Mouse (Mus musculus): ENCODE measurements around the gene Il15.

DNA sequence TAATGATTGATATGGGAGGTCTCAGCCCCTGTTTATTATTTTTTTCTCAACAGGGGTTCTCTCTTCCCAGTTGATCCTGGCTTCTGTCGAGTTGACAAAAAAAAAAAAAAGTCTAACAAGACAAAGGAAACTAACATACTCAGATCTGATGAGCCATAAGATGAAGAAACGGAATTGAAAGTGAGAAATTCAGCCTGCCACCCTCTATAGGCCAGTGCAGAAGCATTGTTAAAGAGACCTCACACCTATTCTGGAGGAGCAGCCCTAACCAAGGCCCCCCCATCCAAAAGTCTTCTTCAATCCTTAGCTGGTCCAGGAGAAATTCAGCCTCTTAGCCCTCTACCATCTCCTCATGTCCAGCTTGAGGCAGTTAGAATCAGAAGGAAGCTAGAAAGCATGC is 20.7 kb downstream of the Il15 start:
- TF ChIP-seq CTCF (IDR thresholded peaks at IDR 0.05; ENCODE audit: low read depth, low read length): no peak
- TF ChIP-seq POLR2A (IDR thresholded peaks at IDR 0.05; ENCODE audit: insufficient read depth, low read length): no peak
